Mouse (Mus musculus): Measurements from ENCODE around the gene Itpr1.
A peak's percentile ranks its signal among the peaks of the same experiment; 100 is the strongest.

Itpr1 gene

DNA sequence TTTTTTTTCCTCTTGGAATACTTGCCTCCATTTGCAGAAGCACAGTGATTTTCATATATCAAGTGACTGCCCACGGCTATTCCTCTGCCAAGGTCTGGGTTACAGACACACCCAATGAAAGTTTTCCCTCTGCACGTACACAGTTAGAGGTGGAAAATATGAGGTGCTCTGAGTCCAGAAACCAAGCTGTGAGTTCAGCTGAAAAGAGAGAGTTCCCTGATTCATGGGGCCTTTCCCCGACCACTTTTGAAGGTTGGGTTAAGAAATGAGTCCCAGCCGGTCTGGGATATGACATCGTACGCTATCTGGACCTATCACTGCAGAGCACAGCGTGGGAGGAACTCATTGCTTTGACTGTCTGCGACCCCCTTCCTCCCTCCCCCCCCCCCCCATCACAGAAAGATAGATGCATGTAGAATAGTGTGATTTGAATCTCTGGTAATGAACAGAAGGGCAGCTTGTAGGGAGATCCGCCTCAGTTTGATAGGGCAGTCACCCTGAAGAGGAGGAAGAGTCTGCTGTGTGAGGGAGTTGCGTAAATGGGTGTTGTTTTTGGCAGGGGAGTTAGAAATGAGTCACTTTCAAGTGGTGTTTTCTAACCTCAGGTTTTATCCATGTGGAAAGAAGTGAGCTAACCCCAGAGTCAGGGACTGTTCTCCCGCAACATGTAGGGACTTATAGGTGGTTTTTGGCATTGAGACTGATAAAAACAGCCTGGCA is 235.3 kb downstream of the Itpr1 start:
- no peak for DNase-seq

DNA sequence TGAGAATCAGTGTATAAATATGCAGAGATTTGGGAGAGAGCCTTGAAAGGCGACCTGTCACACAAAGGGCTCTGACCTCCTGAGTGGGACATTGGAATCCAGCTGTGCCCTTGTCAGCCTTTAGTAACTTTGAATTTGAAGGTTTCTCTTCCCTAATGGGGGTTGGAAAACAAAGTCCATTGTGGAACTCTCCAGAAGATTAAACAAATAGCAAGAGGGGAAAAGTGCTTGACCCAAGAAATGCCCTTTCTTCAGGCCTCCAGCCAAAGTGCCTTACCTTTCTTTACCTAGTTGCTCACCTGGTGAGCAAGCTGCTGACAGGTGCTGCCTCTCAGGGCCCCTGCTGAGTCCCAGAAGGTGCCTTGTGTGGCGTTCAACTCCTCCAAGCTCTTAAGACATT is 236.0 kb downstream of the Itpr1 start:
- no peak for DNase-seq

DNA sequence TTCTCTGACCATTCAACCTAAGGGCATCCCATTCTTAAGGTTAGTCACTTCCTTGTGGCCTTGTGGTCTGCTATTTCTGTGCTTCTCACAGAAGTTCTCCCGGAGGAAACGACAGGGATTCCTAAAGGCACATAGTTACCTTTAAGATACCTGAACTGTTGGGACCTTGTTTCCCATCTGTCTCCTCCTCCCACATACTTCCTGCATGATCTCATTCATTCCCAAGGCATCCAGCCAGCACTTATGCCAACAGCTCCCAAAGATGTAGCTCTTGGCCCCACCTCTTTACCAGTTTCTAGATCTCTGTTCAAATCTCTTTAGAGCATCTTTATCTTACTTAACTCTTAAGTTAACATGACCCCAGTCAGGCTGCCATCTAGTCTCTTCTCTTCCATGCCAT is 238.6 kb downstream of the Itpr1 start:
- DNase-seq: no peak

DNA sequence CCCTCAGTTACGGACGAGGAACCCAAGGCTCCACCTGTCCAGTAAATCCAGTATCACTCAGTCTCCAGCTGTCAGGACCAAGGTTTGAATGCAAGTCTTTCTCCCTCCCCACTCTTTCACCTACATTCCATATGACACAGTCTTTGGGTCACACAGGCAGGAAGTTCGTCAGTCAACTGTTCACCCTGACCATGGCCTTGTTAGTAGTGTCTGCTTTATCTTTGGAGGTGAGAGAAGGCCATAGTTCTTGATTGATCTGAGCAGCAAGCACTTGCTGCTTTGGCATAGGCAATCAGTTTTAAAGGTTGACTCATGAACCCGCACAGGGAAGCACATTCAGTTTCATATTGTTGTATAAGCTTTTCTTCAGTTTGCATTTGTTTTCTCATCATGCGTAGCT is 240.7 kb downstream of the Itpr1 start:
- DNase-seq: no peak

DNA sequence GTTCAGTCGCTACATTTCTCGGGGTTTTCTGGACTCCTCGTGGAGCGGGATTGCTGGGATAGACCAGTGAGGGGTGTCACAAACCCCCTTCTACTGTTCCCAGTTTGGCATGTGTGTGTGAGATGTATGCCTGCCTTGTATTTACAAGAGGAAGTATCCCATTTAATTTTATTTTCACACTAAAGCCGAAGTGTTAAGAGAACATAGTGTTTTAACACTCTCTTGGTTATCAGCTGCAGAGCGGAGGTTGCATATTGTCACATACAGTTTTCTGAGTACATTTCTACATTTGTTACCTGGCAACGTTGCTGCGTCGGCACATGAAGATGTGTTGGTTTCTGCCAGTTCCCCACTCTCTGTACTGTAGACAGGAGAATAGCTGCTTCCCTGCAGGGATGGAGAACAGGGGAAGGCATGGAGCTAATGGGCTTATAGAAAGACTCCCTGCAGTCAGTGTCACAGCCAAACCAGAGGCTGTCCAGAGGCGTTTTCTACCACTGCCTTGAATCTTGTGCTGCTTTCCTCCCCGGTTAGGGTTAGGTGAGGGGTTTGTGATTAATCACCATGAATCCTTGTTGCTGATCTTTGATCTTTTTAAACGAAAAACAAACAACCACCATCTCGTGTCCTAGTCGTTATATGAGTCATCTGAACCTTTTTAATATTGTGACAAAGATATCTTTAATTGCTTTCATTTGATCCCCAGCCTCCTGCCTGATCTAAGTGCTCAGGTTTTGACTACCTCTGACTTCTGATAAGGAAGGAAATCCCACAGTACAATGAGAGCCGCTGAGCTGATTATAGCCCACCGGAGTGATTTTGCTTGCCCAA is 241.4 kb downstream of the Itpr1 start:
- DNase-seq: peak; percentile 12

DNA sequence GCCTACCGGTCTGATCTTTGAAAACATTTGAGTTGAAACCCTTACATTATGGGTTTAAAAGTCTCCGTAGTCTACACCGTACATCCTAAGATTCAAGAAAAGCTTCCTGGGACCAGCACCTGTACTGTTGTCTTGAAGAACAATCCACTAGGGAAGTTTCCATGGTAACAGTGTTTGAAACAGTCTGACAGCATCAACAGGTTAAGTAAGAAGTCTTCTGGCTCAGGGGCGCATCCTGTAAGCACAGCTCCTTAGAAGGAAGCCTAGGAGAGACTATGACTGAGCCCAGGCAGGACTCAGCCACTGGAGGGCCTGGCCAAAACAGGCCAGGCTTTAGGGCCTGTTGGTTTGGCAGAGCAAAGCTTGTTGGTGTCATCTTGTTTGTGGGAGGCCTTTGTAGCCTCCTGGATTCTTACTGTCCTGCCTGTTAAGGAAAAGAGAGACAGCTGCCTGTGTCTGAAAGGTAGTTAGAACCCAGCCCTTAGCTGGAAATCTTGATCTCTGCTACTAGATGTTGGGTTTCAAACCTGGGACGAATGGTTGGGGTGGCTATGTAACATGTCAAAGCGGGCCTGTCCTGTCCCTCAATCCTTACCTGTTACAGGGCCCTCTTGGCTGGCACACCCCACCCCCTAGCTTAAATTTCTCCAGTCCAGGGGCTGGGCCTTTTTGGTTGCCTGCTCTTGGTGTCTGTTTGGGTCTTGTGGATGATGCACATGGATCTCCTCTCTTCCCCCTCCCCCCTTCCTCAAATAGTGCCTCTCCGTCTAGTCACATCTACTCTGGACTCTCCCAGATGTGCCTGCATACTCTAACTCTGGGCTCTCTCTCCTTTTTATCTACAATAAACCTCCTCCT is 242.3 kb downstream of the Itpr1 start:
- no peak for DNase-seq

DNA sequence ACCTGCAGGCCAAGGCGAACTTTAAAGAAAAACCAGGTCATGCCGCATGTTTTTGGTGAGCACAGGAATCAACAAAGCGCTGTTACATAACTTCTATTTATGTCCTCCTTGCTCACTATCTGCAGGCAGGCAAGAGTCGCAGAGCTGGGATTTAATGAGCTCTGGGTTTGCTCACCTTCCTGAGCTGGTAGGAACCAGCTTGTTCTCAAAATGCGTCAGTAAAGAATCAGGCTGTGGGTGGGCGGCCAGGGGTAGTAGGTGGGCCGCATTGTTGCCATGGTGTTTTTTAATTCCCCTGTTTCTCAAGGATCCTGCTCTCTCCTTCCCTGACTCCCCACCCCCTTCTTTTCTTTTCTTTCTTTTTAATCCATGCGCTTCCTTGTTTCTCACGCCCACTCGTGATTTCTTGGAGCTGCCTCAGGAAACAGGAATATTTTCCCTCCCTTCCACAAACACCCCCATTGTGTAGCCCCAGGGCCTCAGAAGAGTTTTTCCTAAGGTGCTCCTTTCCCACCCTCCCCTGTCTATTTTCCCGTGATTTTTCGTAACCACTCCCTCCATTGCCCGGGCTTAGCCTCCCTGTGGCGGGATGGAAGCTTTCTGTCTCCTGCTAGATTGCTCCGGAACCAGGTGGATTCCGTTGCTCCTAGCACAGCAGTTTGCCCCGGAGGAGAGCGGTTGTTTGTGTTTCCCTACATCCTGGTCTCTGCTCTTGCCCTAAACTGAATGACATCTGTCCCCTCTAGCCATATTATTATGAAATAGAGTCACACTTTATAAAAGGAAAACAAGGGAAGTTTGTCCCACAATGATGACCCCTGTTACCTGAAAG is 243.6 kb downstream of the Itpr1 start:
- peak; percentile 25 for DNase-seq

DNA sequence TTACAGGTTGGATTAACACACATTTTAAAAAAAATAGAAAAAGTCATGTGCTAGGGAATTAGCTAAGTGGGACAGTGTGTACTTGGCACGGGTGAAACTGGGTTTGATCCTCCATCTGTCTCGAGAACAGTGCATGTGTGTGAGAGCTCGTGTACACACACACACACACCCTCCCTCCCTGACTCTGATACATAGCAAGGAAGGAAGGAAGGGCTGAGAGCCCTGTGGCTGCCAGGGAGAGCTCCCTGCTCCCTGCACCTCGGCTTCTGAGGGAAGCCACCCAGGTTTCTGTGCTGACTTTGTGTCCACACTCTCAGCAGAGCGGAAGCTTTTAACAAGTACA is 244.1 kb downstream of the Itpr1 start:
- peak; percentile 57 for DNase-seq

DNA sequence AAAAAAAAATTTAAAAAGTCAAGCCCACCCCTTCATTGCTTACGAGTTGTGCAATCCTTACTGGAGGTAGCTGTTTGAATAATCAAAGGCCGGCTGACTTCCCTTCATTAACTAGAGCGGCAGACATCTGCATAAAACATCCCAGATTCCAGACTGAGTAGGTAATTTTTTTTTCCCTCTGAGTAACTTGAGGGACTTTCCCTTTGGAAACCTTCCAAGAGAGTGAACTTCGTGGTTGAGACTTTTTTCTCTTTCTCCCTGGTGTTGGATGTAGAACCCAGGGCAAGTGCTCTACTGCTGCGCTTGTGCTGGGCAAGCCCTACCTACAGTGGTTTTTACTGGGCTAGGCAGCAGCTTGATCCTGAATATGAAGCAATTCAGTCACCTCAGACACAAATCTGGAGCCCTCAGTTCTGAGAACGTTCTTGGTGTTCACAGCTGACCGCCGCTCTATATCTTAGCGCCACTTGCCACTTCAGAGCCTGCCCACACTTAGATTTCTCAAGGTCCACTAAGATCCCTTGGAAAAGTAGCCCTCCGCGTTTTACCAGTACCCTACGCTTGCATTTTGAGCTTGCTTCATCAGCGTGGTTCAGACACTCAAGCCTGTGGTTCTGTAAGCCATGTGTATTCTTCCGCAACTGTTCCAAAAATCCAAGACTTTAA is 244.8 kb downstream of the Itpr1 start:
- peak; percentile 55 for DNase-seq

DNA sequence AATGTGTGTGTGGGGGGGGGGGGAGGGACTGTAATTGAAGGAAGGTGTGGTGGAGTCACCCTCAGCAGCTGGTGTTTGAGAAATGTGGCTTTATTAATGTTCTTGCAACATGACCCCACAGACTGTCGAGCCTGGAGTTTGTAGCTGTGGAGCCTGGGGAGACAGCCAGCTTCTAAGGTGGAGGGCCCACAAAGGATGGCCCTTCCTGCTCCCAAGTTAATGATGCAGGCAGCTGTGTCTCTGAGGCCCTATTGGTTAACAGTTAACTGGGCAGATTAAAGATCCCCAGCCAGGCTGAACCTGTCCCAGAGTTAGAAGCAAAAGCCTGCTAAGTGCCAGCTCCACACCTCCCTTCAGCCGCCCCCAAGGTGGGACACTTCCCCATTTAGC is 245.3 kb downstream of the Itpr1 start:
- peak; percentile 8 for DNase-seq

DNA sequence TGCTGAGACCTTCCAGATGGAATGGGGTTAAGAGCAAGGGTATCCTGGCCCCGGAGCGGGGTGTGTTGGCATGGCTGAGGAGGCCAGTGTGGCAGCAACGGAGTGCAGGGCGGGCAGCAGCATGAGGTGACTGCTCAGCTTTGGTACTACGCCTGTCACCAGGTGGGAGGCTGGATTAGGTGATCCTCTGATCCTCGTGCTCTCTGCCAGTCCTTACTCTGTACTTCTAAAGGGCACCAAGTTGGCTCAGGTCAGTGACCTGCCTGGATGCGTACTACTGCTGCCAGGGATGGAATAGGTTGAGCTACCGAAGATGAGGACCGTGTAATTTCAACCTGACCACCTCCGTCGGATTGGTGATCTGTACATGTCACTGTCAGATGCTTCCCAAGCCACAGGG is 245.9 kb downstream of the Itpr1 start:
- no peak for DNase-seq

DNA sequence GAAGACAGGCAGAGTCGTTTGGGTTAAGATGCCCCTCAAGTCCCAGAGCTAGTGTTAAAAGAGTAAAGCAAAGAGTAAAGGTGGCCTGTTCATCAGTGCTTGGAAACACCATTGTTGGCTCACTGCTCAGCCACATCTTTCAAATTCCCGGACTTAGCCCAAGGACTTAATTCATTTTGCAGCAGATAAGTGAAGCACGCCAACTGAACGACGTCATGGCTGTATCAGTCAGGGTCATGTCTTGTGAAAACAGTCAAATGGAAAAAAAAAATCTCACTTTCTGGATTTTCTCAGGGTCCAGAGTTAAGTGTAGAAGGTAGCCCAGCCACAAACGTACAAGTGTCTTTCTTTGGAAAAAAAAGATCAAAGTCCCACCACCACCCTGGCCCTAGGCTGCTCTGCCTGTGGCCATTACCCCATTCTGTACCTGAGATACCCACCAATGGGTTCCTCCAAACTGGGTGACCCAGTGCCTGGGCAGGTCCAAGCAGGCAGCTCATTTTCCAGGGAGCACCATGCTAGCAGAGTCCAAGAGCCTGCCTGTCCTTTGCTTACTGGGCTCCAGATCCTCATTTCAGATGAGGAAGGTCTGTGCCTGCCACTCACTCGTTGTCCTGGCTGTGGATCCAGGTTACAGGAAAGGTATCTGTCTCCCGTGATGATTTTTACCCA is 251.5 kb downstream of the Itpr1 start:
- DNase-seq: no peak

DNA sequence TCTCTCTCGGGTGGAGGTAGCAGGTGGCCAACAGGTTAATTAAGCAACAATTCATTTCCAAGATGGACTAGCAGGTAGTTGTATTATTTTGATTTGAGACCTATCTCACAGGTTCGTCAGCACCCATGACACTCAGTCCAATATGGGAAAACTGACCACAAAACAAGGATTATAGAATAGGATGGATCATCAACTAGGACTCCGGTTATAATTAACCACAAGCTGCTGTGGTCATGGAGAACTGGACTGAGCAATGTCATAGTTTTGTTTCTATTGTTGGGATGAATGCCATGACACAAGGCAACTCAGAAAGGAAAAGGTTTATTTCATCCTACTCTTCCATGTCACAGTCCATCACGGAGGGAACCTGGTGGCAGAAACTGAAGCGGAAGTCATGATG is 252.3 kb downstream of the Itpr1 start:
- no peak for DNase-seq

DNA sequence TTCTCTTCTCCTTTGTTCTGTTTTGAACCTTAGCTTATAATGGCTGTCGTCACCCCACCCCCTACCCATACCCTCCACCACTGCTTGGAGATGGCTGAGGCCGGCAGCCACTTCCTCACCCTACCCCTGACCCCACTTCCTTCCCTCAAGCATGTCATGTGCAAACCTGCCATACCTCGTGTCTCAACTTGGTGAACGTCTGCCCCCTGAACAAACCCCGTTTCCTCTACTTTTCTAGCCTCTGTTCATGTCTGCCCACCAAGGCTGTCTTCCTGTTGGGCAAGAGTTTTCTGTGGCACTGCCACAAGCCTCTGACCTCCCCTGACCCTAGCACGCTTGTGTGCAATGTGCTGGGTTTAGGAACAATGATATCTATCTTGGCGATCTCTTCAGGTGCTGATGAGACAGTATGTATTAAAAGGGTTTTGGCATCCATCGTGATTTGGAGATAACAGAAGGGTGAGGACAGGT is 253.2 kb downstream of the Itpr1 start:
- no peak for DNase-seq

DNA sequence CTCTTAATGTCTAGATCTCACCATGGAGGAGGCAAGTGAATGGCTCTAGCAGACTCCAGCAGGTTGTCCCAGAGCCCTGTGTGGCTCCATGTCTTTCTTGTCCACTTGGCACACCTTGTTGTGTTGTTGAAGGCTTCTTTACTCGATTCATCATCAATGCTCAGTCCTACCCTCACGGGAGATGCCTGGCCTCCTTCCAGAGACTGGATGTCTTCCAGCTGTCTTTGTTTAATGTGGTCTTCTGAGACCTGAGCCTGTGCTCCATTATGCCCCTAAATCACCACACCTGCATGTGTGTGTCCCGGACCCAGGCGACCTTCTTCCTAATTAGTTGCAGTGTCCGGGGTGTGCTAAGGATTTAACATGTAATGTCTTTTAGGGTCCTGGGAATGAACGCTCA is 254.7 kb downstream of the Itpr1 start:
- DNase-seq: no peak

DNA sequence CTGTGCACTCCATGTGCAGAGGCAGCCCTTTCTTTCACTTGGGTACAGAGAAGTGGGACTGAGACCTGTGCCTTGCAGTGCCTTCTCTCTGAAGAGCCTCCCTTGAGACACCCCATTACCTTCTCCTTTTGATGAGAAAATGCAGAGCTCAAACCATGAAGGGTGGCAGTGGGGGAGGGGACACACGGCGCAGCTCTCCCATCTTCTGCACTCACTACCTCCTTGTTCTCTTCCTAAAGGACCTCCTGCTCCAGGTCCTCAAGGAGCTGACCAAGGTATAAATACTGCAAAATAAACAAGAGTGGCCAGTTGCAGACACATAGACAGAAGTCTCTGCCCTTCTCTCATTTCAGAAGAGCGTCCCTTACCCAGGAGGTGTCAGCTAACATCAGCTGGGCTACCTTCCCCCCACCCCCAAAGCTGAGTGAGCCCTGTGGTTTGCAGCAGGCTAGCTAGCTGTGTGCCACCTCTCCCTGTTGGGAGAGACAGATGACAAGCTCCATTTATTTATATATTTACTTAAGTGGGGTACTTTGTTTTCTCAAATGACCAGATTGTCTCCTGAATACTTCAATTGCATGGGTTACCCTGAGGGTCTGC is 255.4 kb downstream of the Itpr1 start:
- no peak for DNase-seq

DNA sequence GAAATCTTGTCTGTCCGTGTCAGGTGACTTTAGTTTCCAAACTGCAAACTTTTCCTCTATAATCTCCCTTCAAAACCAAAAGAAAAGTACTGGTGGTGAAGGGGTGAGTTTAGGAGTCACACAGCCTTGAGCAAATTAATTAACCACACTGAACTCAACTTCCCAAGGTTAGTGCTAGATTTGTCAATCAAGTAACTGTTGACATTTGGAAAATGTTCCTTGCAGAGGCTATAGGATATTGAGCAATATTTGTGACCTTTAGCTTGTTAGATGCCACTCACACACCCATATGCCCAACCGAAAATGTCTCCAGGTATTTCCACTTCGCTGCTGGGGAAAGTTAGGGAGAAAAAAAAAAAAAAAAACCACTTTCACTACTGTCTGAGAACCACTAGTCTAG is 259.0 kb downstream of the Itpr1 start:
- no peak for DNase-seq

DNA sequence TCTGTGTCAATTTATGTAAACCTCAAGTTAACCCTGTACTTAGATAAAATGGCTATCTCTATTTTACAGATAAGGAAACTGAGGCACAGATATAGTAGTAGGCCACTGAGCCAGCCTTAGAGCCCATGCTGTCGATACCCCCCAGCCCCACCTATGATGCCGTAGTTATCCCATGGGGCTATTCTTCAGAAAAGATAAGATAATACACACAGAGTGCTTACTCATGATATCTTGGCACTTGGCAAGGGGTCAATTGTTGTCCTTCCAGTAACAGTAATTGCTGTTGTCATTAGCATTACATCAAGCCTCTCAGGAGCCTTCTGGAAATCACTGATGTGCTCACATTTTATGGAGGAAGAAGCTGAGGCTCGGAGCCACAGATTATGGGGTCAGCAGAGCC is 259.9 kb downstream of the Itpr1 start:
- peak; percentile 30 for DNase-seq

DNA sequence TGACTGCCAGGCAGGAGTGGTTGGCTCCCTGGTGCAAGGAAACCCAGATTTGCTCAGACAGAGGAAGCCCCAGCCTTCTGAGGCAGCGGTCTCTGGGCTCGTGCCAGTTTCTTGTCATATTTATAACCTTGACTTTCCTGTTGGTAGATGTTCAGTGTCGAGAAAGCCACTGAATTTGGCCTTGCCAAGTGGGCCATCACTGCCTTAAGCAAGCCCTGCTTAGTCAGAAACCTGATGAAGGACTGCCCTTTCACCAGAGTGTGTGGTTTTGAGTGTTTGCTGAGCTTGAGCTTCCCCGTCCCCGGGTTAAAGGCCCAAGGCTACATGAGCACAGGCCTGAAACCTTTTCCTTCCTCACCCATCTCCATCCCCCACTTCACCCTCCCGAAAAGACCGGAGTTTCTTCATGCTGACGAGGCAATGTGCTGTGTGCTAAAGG is 263.9 kb downstream of the Itpr1 start:
- no peak for DNase-seq

DNA sequence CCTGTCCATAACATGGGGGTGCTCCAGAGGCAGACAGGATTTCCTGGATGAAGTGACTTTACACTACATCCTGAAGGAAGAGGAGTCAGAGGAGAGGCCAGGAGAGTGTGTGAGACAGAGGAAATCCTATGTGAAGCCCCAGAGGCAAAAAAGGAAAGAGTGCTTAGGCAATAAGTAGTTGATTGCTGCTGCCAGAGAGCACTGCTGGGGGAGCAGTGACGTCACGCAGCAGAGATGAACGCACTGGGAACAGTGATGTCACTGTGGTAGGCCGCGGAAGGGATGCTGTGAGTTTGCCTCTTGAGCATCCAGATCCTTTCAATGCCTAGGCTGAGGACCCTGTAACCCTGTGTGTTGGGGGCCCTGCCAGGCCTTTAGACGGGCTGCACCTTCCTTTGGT is 264.7 kb downstream of the Itpr1 start:
- no peak for DNase-seq

DNA sequence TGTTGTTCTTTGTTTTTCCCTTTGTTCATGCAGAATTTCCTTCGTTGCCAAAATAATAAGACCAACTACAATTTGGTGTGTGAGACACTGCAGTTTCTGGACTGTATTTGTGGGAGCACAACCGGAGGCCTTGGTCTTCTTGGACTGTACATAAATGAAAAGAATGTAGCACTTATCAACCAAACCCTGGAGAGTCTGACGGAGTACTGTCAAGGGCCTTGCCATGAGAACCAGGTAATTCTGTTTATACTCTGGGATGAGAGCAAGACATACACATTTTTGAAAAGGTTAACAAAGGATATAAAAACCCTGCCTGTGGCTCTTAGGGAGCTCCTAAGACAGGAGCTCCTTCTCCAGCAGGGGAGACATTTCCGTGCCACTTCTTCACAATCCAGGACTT is 268.3 kb downstream of the Itpr1 start:
- DNase-seq: no peak
